Mouse (Mus musculus) cerebellum, adult (tissue): ENCODE data around the gene Pm20d1.

Source experiments
- ATAC-seq: cut with Nextera tagmentation; 2 replicates; pipeline ENCODE4 v1.9.2; 2017; ENCODE audit warnings: mild to moderate bottlenecking, moderate library complexity, mixed read lengths; ENCODE audit not compliant: insufficient number of reproducible peaks, low FRiP score, low TSS enrichment

Pm20d1 gene

DNA sequence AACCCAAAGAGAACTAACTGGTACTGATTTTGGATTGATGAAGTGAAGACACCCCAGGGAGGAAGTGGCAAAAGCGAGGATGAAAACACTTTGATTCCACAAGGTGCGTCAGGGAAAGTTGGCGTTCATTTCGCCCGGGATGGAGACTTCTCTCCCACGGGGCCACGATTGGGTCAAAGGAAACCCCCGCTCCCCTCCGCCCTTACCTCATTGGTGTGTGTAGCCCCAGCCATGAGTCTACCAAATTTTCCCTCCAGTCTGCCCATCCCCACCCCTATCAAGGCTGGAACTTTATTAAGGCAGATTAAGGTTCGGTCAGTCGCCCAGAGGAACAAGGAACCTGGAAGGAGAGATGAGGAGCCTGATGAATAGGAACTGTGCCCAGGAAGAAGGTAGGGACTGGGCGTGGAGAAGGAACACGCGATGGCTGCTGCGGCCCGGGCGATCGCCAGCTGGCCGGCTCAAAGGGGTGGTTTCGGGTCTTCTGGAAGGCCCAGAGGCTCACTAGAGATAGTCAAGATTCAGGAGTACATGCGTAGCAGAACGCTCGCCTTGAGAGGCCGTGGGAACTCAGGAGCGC is 30.1 kb downstream of the Pm20d1 start, which contains the start of gene Slc41a1:
Gene Slc41a1, plus strand, starts transcription at position 287 of the 580 bp plus-strand sequence.
- no peak; the same call in 1 of the 2 replicates for ATAC-seq

DNA sequence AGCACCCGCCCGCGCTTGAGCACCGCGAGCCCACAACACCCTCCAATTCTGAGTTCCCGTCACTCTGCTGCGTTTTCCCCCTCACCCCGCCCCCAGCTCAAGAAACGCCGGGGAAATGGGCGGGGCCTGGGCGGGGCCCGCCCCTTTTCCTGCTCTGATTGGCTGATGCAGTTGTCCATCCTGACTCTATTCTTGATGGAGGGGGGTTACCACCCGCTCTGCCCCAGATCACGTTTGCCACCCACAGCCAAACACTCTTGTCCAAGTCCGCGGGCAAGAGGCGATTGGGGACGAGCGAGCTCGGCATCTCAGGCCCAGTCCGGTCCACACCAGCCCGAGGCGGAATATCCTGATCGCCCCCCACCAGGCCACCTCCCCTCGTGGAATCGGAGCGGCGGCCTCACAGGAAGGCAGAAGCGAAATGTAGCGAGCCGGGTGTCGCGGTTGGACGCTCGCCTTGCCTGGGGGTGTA is 30.6 kb downstream of the Pm20d1 start:
- ATAC-seq: peak; percentile 91

DNA sequence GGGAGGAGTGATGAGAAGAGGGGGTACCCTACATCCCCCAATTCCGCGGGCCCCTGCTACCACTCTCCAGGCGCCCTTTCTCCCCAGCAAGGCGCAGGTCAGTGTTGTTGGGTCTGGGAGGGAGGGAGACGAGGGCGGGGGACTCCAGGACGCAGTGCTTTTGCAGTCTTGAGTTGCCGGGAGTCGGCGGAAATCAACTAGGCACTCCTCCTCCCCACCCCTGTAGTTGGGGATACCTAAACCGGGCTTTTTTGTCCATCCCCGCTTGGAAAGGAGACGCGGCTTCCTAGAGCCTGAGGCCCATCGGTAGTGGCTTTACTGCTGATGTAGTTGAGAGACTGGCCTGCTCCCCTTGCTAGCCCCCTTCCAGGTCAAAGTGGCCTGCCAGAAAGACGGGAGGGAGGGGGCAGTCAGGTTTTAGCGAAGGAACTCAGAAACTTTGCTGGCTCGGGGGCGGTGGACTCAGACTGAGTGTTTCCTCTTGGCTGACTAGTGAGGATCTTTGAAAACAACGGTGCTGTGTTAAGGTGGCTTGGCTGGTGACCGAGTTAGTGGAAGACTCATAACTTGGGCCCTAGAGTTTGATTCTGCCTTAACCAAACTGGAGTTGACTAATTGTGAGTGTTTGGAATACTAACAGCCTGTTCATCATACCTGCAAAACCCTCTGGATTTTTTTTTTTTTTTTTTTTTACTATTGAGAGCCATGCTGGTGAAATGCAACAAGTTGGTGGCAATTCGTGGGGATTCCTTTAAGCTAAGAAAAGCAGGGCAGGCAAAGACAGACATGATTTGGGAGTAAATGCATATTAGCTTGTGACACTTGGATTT is 31.3 kb downstream of the Pm20d1 start:
- peak; percentile 21; the same call in 1 of the 2 replicates for ATAC-seq

- ATAC-seq: no peak
Measured at GRCm38 (mm10) chr1:131829279-131829678, 32.1 kb downstream of the Pm20d1 start.

DNA sequence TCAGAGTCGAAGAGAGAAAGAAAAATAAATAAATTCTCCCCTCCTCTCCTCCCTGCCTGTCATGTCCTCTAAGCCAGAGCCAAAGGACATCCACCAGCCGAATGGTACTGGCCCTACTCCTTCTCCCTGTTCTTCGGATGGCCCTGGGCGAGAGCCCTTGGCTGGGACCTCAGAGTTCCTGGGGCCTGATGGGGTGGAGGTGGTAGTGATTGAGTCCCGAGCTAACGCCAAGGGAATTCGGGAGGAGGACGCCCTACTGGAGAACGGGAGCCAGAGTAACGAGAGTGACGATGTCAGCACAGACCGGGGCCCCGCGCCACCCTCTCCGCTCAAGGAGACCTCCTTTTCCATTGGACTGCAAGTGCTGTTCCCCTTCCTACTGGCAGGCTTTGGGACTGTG is 33.4 kb downstream of the Pm20d1 start:
- no peak for ATAC-seq

GRCm38 (mm10) chr1:131830971-131831641 is 33.9 kb downstream of the Pm20d1 start:
- ATAC-seq: no peak

DNA sequence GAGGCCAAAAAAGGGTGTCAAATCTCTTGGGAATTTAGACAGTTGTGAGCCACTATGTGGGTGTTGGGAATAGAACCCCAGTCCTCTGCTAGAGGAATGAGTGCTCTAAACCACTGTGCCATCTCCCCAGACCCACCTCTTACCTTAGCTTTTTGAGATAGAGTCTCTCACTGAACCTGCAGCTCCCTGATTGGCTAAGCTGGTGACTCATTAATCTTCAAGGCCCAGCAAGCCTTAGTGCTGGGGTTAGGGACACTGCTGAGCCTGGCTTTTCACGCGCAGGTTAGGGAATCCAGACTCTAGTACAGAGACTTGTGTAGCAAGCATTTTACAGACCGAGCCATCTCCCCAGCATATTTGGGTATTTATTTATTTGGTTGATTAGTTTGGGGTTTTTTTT is 39.9 kb downstream of the Pm20d1 start:
- no peak for ATAC-seq

DNA sequence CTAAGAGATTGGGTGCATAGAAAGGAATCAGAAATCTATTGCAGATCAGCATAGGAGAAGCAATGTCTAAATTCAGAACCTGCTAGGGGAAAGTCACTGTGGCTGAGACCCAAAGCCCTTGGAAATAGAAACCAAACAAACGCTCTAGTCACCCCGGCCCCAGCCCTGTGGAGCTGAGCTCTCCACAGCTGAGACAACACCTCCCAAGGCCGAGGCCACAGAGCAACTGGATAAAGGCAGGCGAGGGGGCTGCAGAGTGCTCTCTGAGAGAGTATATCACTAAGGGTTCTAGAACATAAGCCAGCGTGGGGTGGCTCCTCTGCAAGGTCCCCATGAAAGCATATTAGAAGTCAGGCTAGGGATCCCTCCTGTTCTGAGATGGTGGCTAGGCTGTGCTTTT is 41.4 kb downstream of the Pm20d1 start:
- no peak for ATAC-seq

DNA sequence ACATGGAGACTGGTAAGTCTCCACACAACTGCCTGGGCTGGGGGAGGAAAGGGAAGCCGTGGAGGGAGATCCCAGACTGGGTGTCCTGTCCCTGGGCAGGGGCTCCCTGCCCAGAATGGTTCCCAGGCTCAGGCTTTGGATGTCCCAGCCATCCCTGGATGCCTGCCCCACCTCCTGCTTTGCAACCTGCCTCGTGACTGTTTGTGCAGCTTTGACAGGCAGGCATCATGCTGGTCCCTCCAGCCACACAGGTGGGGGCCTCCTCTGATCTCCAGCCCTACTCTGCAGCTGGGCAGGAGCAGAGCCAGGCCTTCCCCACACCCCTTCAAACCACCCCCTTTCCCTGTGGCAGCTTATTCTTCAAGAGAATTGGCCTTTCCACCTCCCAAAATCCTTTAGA is 42.1 kb downstream of the Pm20d1 start:
- no peak for ATAC-seq

DNA sequence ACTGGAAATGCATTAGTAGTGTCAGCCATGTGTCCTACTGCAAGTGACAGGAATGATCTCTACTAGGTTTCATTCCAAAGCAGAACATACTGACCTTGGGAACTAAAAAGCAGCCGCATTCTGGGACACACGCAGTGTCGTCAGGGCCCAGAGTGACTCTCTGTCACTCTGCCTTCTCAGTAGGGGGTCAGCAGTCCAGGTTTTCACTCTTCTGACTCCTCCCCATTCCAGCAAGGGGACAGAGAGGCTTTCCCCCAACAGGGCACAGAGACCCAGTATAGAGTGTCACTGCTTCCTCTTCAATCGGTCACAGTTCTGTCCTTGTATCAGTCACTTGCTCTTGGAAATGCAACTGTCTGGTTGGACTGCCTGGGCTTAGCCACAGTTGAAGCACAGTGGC is 45.0 kb downstream of the Pm20d1 start:
- no peak for ATAC-seq

- ATAC-seq: no peak
Measured at GRCm38 (mm10) chr1:131843758-131844157, 46.6 kb downstream of the Pm20d1 start.

GRCm38 (mm10) chr1:131844883-131845282 is 47.7 kb downstream of the Pm20d1 start:
- ATAC-seq: no peak

DNA sequence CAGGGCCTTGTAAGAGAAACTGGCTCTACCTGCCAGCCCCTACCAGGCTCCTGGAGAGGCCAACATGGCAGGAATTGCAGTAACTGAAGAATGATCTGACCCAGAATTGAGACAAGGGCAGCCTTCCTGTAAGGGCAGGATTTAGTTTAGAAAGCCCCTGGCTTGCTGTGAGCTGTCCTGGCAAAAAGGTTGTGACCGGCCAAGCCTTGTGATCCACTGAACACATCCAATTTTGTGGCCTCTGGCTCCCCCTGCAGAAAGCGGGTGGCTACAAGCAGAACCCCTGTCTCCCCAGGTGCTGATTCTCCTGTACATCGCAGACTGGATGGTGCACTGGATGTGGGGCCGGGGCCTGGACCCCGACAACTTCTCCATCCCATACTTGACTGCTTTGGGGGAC is 49.1 kb downstream of the Pm20d1 start:
- ATAC-seq: peak; percentile 45

DNA sequence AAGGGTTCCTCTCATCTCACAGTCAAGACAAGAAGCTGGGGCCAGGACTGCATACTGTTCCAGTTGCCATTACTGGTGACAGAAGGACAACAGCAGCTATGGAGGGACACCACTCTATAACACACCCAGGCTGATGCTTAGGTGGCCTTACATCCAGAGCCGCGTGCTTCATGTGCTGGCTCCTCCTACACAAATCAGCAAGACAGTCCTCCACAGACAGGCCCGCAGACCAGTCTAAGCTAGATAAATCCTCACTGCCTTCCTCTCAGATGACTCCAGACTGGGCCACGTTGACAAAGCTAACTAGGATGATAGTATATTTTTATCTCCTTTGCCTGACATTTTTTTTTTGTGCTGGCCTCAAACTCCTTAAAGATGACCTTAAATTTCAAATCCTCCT is 64.6 kb downstream of the Pm20d1 start:
- no peak for ATAC-seq

DNA sequence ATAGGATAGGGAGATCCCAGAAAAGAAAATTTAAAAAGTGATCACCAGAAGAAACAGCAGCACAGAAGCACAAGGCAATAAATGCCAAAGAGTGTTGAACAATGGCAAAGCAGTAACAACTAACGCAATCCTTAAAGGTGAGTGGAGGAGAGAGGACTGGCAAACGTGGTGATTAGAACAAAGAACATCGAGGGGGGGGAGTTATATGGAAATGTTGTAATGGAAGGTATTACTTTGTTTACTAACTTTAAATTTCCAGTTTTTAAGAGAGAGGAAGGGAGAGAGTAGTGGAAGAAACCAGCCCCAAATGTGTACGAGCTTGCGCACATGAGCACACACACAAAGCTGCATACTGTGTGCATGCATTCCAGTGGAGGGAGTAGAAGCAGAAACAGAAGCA is 68.4 kb downstream of the Pm20d1 start:
- ATAC-seq: no peak

DNA sequence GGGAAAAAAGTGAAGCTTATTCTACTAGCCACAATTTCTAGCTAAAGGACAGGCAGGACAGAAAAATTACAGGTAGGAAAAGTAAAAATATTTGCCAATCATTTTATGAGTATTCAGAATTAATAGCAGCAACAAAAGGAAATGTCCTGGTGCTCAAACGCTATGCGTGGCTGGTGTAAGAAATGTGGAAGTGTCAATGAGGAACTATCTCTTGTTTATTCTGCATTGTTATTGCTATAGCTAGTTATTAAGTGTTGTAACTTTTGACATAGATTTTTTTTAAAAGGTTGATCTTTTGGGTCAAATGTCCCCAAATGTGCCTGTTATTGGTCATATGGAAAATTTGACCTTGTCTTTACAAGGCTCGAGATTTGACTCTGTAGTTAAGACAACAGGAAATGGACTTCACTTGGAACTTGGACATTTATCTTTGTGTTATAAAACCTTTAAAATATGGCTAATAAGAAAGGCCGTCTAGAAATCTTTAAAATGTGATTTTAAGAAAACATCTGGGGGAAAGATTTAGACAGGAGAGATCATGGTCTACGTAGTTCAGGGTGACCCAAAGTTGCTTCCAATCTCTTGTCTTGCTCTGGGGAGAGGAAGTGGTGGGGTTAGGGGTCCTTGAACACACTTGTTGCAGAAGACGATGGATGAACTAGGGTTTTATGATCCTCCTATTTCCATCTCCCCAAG is 69.3 kb downstream of the Pm20d1 start:
- ATAC-seq: no peak

DNA sequence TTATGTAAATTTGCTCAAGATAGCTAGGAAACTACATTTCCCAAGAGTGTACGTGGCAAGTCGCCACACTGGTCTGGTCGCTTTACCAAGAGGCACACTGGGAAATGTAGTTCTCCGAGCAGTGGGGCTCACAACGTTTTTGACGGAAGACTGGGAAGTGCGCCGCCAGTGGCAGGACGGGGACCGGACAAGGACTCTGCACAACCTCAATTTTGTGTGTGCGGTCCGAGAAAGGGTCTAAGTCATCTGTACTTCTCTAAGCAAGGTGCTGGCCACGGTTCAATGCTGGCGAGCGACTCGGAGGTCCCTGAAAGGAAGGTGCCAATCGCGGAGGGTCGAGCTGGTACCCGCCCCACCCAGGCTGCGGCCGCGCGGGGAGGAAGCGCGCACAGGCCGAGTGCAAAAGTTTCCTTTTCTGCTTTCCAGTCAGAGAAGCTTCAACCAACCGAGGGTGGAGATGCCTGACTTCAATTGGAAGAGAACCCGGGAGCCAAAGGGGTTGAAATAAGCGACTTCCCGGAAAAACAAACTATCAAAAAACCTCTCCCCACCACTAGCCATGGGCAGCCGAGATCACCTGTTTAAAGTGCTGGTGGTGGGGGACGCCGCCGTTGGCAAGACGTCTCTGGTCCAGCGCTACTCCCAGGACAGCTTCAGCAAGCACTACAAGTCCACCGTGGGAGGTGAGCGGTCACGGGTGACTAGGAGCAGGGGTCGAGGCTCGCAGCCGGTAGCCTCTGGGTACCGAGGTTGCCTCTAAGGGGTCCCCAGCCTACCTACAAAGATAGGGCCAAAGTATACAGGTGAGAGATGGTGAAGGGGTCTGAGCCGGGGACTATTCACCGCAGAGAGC is 70.1 kb downstream of the Pm20d1 start, which contains the start of gene Rab29:
Gene Rab29, plus strand, starts transcription at position 132 of the 853 bp plus-strand sequence.
- peak; percentile 90 for ATAC-seq

GRCm38 (mm10) chr1:131867946-131868290 is 70.7 kb downstream of the Pm20d1 start:
- 0 out of 2 replicates have a peak, but pooled peaks have one; percentile 6 for ATAC-seq

GRCm38 (mm10) chr1:131869561-131869960 is 72.4 kb downstream of the Pm20d1 start:
- ATAC-seq: no peak
